ENCODE assay signal across 31 mouse cellular contexts in genomic region chr9:70226359-70226758, GRCm38 (mm10). TPM values are rescaled to one million over a fixed set of nuclear protein-coding genes. Genes with fewer than 3 reads are reported as not detected.
"Had no signal": no experiment of that assay in that cellular context is flagged by ENCODE, and none has a peak within 500 bp of the region (broad histone marks: within the 10 kb centered on the region; RNA-seq: fewer than 3 reads in every experiment).

No protein-coding gene starts in this region.

- H3K27me3 ChIP-seq: limb, embryonic 12.5 days; limb, embryonic 13.5 days; limb, embryonic 15.5 days; liver, embryonic 12.5 days; liver, embryonic 15.5 days; lung, embryonic 15.5 days; midbrain, embryonic 12.5 days; midbrain, embryonic 13.5 days; midbrain, embryonic 15.5 days had no signal

- H3K9ac ChIP-seq: limb, embryonic 12.5 days; limb, embryonic 13.5 days; limb, embryonic 15.5 days; liver, embryonic 12.5 days; liver, embryonic 13.5 days; liver, embryonic 14.5 days; liver, embryonic 15.5 days; liver, postnatal 0 days; lung, embryonic 14.5 days; lung, embryonic 15.5 days; midbrain, embryonic 12.5 days; midbrain, embryonic 13.5 days; midbrain, embryonic 15.5 days had no signal

- H3K4me2 ChIP-seq: limb, embryonic 12.5 days; limb, embryonic 13.5 days; limb, embryonic 15.5 days; liver, embryonic 11.5 days; liver, embryonic 12.5 days; liver, embryonic 13.5 days; liver, embryonic 15.5 days; lung, embryonic 14.5 days; lung, embryonic 15.5 days; midbrain, embryonic 12.5 days; midbrain, embryonic 13.5 days; midbrain, embryonic 15.5 days had no signal

- H3K27ac ChIP-seq: left cerebral cortex, adult 2 months; limb, embryonic 10.5 days; limb, embryonic 12.5 days; limb, embryonic 13.5 days; limb, embryonic 15.5 days; liver, embryonic 12.5 days; liver, embryonic 13.5 days; liver, embryonic 14.5 days; liver, embryonic 15.5 days; lung, embryonic 15.5 days; macrophage; midbrain, embryonic 10.5 days; midbrain, embryonic 12.5 days; midbrain, embryonic 13.5 days; midbrain, embryonic 15.5 days had no signal

- DNase-seq: left cerebral cortex, postnatal 4 days; liver; liver, embryonic 13.5 days; liver, postnatal 0 days; lung, adult 18-20 months; lung, adult 2 months; lung, embryonic 14.5 days; lung, postnatal 10 days; lung, postnatal 14 days; lung, postnatal 36 days; lung, postnatal 4 days; midbrain, embryonic 14.5 days had no signal

- H3K36me3 ChIP-seq: limb, embryonic 10.5 days; limb, embryonic 12.5 days; limb, embryonic 13.5 days; limb, embryonic 15.5 days; liver, embryonic 12.5 days; liver, embryonic 13.5 days; liver, embryonic 15.5 days; lung, embryonic 15.5 days; midbrain, embryonic 10.5 days; midbrain, embryonic 12.5 days; midbrain, embryonic 13.5 days; midbrain, embryonic 15.5 days had no signal

- ATAC-seq: liver, embryonic 12.5 days; liver, postnatal 0 days; lung, postnatal 0 days; midbrain, embryonic 13.5 days; midbrain, embryonic 15.5 days had no signal

- H3K4me3 ChIP-seq: left cerebral cortex, adult 2 months; limb, embryonic 10.5 days; limb, embryonic 12.5 days; limb, embryonic 13.5 days; limb, embryonic 15.5 days; liver, embryonic 12.5 days; liver, embryonic 13.5 days; liver, embryonic 15.5 days; lung, embryonic 15.5 days; megakaryocyte, embryonic 14.5 days; midbrain, embryonic 10.5 days; midbrain, embryonic 12.5 days; midbrain, embryonic 13.5 days; midbrain, embryonic 15.5 days; myocyte had no signal

- H3K4me1 ChIP-seq: midbrain, embryonic 10.5 days; midbrain, embryonic 12.5 days; midbrain, embryonic 13.5 days; midbrain, embryonic 15.5 days had no signal

- H3K9me3 ChIP-seq: limb, embryonic 10.5 days; limb, embryonic 12.5 days; limb, embryonic 13.5 days; limb, embryonic 15.5 days; liver, embryonic 12.5 days; liver, embryonic 13.5 days; liver, embryonic 15.5 days; lung, embryonic 15.5 days; megakaryocyte, embryonic 14.5 days; midbrain, embryonic 10.5 days; midbrain, embryonic 12.5 days; midbrain, embryonic 13.5 days; midbrain, embryonic 15.5 days had no signal

RNA-seq across cellular contexts. Expression of gene Myo1e, which starts 19.2 kb away (rescaled TPM):
- total RNA-seq: megakaryocyte progenitor cell, adult 5-6 weeks had no signal
